Mouse (Mus musculus): Measurements from ENCODE around the gene Gpd2.

- TF ChIP-seq POLR2A (IDR thresholded peaks at IDR 0.05; ENCODE audit: insufficient read length, low read depth) (no peak), E2F4 (IDR thresholded peaks at IDR 0.05; ENCODE audit: insufficient read depth) (no peak), CEBPB (IDR thresholded peaks at IDR 0.05; ENCODE audit: insufficient read depth, poor library complexity, severe bottlenecking) (no peak)
These were observed 78.6 kb downstream of the Gpd2 start for GRCm38 (mm10) chr2:57316055-57316454.
